Mouse (Mus musculus) neural tube, embryonic 14.5 days (tissue): ENCODE results near the gene Dzip1. TPM values are rescaled to one million over a fixed set of nuclear protein-coding genes. Genes with fewer than 3 reads are reported as not detected.

Source experiments
- ATAC-seq: fragments of 200-750 bp; cut with Nextera tagmentation; 2 replicates; pipeline ENCODE4 v1.8.0; 2017; ENCODE audit warnings: low read depth, mild to moderate bottlenecking, moderate TSS enrichment, moderate library complexity
- H3K27ac ChIP-seq: fragments of 300-500 bp; sonication (generic); 2 replicates; pipeline ENCODE4 v1.5.1; 2014; ENCODE audit warnings: low read depth, mild to moderate bottlenecking, control low read depth, low read length, moderate library complexity, mixed read lengths
- H3K27me3 ChIP-seq: fragments of 300-500 bp; sonication (generic); 2 replicates; pipeline ENCODE4 v1.6.1; 2014; ENCODE audit warnings: low read length; ENCODE audit not compliant: control insufficient read depth, insufficient read depth
- H3K36me3 ChIP-seq: fragments of 300-500 bp; sonication (generic); 2 replicates; pipeline ENCODE4 v1.6.1; 2014; ENCODE audit warnings: low read length, mixed read lengths; ENCODE audit not compliant: control insufficient read depth, insufficient read depth
- H3K4me1 ChIP-seq: fragments of 300-500 bp; sonication (generic); 2 replicates; pipeline ENCODE4 v1.6.1; 2014; ENCODE audit warnings: low read length; ENCODE audit not compliant: control insufficient read depth, insufficient read depth
- H3K4me2 ChIP-seq: fragments of 300-500 bp; sonication (generic); 2 replicates; pipeline ENCODE4 v1.6.1; 2014; ENCODE audit warnings: mild to moderate bottlenecking, low read depth, low read length, control low read depth
- H3K4me3 ChIP-seq: fragments of 300-500 bp; sonication (generic); 2 replicates; pipeline ENCODE4 v1.5.1; 2014; ENCODE audit warnings: low read depth, low read length, control low read depth, mixed read lengths
- H3K9ac ChIP-seq: fragments of 300-500 bp; sonication (generic); replicated peaks from 2 replicates; pipeline ENCODE4 v1.6.1; 2014; ENCODE audit warnings: low read depth, mild to moderate bottlenecking, control low read depth, low read length, mixed read lengths
- H3K9me3 ChIP-seq: fragments of 300-500 bp; sonication (generic); 2 replicates; pipeline ENCODE4 v1.6.1; 2016; ENCODE audit warnings: low read length; ENCODE audit not compliant: control insufficient read depth
- WGBS: fragments of 180-500 bp; shearing (Covaris S2); extraction: QIAGEN DNeasy Blood & Tissue Kit; methylation state at CpG from one replicate; pipeline ENCODE4 v1.1.7; 2014; 5-methylcytosine and 5-hydroxymethylcytosine counted together
- polyA plus RNA-seq: library from polyadenylated mRNA; unstranded; fragments of >200 nt; fragmentation: Nextera tagmentation; extraction: Ambion mirVana; gene quantifications from 2 replicates; pipeline ENCODE4 v1.2.1, GENCODE M21; 2014

The Dzip1 gene
- polyA plus RNA-seq, 1 experiment from 2014 or later, result 130 TPM

DNA sequence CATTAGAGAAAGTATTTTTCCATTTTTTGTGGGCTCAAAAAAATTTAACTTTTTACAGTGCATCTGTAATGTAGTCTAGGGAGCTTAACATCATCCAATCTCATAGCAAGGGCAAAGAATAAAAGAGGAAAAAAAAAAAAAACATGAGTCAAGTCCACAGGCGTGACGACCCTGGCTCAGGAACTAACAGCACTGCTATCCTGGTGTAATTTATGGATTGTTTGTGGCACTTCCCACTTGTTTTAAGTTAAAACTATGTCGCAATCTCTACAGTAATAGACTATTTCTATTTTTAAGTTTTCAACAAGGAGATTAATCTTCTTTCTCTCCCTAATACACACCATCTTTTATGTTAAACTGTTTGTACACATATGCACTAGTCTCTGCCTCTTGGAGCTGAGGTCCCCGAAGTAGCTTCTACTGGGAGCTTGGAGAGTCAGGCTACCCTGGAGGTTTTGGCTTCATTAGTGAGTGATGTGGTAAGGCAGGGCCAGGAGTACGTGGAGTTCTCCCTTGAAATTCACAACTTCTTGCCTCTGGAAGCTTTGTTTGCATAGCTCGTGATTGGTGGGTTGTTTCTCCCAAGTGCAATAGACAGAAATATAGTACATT is 73.7 kb downstream of the Dzip1 start:
- Histone ChIP-seq H3K9ac (no peak overlapping the region), H3K4me3 (no peak overlapping the region), H3K4me1 (0 out of 2 replicates have a peak, but pooled peaks cover 7% of the 10 kb centered on the region), H3K9me3 (no peaks in the 10 kb centered on the region), H3K36me3 (no peaks in the 10 kb centered on the region), H3K4me2 (no peak overlapping the region), H3K27ac (no peak overlapping the region), H3K27me3 (peaks cover 4% of the 10 kb centered on the region; the same call in 1 of the 2 replicates)
- ATAC-seq, result no peak
- 68% methylated on average over 6 of the region's 6 CpGs for WGBS

DNA sequence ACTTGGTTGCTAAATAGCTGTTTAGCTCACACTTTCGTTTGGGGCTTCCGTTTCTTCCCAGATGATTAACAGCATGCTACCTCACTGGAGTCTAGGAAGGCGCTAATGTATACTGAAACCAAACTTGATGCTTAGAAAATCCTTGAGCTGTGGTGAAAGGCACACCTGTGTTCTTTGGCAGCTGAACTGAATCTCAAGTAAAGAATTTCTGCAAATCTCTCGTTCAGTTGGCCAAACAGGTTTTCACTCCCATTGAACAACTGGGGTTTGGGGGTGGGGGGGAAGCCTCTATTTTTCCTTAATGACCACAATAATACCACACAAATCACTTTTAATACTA is 74.6 kb downstream of the Dzip1 start:
- 0 out of 2 replicates have a peak, but pooled peaks cover 7% of the 10 kb centered on the region for H3K4me1 ChIP-seq
- 47% methylated on average over 4 of the region's 4 CpGs for WGBS
- no peak for ATAC-seq

DNA sequence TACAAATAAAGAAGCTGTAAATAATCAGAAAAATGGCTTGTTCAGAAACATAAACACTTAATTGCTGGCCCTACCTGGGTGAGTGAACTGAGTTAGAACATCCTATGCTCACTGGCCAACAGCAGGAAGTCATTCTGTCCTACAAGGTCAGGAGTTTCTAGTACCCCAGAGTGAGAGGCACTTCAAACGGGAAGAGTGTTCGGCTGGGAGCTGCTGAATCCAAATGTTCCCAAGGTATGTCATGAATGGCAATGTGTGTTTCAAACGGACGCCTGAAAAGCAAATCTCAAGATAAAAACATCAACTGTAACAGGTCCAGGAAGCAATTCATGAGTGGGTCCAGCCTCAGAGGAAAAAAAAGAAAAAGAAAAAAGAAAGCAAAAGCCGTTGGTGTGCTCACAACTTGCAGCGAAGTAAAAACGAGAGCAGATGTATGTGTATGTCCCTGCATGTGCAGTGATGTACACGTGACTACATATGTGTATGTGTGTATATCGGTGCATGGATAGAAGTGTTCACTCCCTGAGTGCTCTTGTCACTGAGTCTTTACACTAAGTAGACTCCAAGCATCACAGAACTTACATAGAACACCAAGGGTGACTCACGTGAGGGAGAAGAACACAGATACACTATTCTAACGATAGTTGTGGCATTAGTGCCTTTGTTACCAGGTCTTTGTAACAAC is 75.1 kb downstream of the Dzip1 start:
- H3K4me2 ChIP-seq, result no peak overlapping the region
- H3K27ac ChIP-seq, result no peak overlapping the region
- H3K4me1 ChIP-seq, result 0 out of 2 replicates have a peak, but pooled peaks cover 3% of the 10 kb centered on the region
- 82% methylated on average over 11 of the region's 11 CpGs for WGBS
- no peaks in the 10 kb centered on the region for H3K9me3 ChIP-seq
- no peak overlapping the region for H3K4me3 ChIP-seq
- no peak for ATAC-seq
- H3K27me3 ChIP-seq, result peaks cover 3% of the 10 kb centered on the region; the same call in 1 of the 2 replicates
- H3K9ac ChIP-seq, result no peak overlapping the region
- H3K36me3 ChIP-seq, result no peaks in the 10 kb centered on the region

More for the DNA sequence above, 74.6 kb downstream of the Dzip1 start:
- no peaks in the 10 kb centered on the region for H3K36me3 ChIP-seq
- H3K27me3 ChIP-seq, result peaks cover 4% of the 10 kb centered on the region; the same call in 1 of the 2 replicates
- no peak overlapping the region for H3K4me2 ChIP-seq
- H3K9me3 ChIP-seq, result no peaks in the 10 kb centered on the region
- no peak overlapping the region for H3K4me3 ChIP-seq
- H3K9ac ChIP-seq, result no peak overlapping the region
- H3K27ac ChIP-seq, result no peak overlapping the region

DNA sequence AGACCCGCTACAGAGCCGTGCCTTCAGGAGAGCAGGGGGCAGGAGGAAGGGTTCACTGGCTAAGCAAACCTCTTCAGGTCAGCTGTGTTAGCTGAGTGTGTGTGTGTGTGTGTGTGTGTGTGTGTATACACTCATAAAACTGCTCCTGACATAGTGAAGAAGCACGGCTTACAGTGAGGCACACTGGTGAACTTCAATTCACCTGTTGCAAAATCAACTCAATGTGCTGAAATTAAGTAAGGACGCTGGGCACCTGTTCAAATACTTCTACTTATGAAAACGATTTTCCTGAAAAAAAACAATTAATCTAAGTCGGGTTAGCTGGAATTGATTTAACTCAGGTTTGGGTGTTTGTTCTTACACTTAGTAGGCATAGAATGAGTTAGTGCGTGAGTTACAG is 77.1 kb downstream of the Dzip1 start:
- H3K4me1 ChIP-seq, result no peaks in the 10 kb centered on the region
- no peak overlapping the region for H3K27ac ChIP-seq
- WGBS, result 88% methylated on average over 7 of the region's 7 CpGs
- no peak overlapping the region for H3K4me2 ChIP-seq
- H3K36me3 ChIP-seq, result no peaks in the 10 kb centered on the region
- no peak for ATAC-seq
- H3K9me3 ChIP-seq, result no peaks in the 10 kb centered on the region
- H3K27me3 ChIP-seq, result no peaks in the 10 kb centered on the region
- H3K9ac ChIP-seq, result no peak overlapping the region
- H3K4me3 ChIP-seq, result no peak overlapping the region

DNA sequence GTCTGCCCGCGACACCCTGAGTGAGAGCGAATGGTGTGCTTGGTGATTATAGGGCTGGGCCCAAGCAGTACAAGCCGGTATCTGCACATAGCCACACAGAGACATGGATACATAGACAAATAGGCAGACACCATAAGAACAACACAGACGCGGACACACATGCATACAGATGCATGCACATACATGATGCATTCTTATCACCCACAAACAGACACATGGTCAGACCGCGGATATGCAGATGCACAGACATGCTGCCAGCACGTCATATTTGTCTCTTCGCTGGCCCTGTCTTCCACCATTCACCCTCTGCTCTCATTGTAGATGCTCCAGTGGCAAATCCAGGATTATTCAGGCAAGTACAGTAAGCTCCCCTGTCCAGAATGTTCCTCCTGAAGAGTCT is 78.4 kb downstream of the Dzip1 start:
- no peak for ATAC-seq
- Histone ChIP-seq H3K27me3 (no peaks in the 10 kb centered on the region), H3K27ac (no peak overlapping the region), H3K9ac (no peak overlapping the region), H3K4me2 (no peak overlapping the region), H3K9me3 (no peaks in the 10 kb centered on the region), H3K4me1 (no peaks in the 10 kb centered on the region), H3K4me3 (no peak overlapping the region), H3K36me3 (no peaks in the 10 kb centered on the region)
- WGBS, result 89% methylated on average over 10 of the region's 10 CpGs

DNA sequence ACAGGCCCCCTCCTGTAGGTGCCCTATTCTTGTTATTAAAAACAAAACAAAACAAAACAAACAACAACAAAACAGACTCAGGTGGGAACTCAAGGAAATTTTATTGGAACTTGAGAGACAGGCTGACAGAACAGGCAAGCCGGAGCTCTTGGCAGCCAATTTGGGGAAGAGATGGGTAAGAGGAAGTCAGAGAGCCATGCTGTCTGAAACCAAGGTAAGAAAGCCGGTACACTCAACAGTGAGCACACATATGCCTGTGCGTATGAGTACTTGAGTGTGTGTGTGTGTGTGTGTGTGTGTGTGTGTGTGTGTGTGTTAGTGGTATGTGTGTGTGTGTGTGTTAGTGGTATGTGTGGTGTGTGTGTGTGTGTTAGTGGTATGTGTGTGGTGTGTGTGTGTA is 82.9 kb downstream of the Dzip1 start:
- no peak for ATAC-seq
- H3K9ac ChIP-seq, result no peak overlapping the region
- H3K4me2 ChIP-seq, result no peak overlapping the region
- H3K4me3 ChIP-seq, result no peak overlapping the region
- H3K4me1 ChIP-seq, result no peaks in the 10 kb centered on the region
- 91% methylated on average over 3 of the region's 3 CpGs for WGBS
- no peak overlapping the region for H3K27ac ChIP-seq
- no peaks in the 10 kb centered on the region for H3K27me3 ChIP-seq
- no peaks in the 10 kb centered on the region for H3K36me3 ChIP-seq
- H3K9me3 ChIP-seq, result no peaks in the 10 kb centered on the region

DNA sequence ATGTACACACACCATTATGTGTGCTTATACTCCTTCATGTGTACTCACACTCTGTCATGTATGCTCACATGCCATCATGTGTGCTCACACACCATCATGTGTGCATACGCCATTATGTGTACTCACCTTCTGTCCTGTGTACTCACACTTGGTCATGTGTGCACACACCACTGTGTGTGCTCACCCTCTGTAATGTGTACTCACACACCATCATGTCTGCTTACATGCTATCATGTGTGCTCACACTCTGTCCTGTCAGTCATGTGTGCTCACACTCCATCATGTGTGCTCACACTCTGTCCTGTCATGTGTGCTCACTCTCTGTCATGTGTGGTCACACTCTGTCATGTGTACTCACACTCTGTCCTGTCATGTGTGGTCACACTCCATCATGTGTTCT is 85.2 kb downstream of the Dzip1 start:
- 100% methylated on average over 1 of the region's 1 CpGs for WGBS

DNA sequence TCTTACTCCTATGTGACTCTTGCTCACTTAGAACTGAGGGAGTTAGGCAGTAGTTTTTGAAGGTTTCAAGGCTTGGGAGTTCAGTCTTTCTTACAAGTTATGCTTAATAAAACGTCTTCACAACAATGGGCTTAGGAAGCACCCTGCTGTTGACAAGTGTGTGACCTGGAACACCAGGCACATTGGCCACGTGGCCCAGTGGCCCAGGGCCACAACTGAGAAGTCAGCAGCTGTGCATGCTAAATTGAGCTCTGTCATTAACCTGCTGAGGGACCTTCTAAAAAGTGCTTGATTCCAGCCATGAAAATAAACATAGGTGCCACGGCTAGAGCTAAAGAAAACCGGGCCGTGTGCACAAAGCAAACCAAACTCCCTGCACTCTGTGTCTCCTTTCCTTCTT is 85.8 kb downstream of the Dzip1 start:
- Histone ChIP-seq H3K4me1 (no peaks in the 10 kb centered on the region), H3K9me3 (no peaks in the 10 kb centered on the region), H3K36me3 (no peaks in the 10 kb centered on the region), H3K9ac (no peak overlapping the region), H3K4me2 (no peak overlapping the region), H3K27ac (no peak overlapping the region), H3K4me3 (no peak overlapping the region), H3K27me3 (no peaks in the 10 kb centered on the region)
- ATAC-seq, result no peak
- WGBS, result 48% methylated on average over 5 of the region's 5 CpGs

More for the DNA sequence above, 85.2 kb downstream of the Dzip1 start:
- Histone ChIP-seq H3K9ac (no peak overlapping the region), H3K4me3 (no peak overlapping the region), H3K4me2 (no peak overlapping the region), H3K9me3 (no peaks in the 10 kb centered on the region), H3K27me3 (no peaks in the 10 kb centered on the region), H3K27ac (no peak overlapping the region), H3K4me1 (no peaks in the 10 kb centered on the region), H3K36me3 (no peaks in the 10 kb centered on the region)
- no peak; the same call in 1 of the 2 replicates for ATAC-seq

DNA sequence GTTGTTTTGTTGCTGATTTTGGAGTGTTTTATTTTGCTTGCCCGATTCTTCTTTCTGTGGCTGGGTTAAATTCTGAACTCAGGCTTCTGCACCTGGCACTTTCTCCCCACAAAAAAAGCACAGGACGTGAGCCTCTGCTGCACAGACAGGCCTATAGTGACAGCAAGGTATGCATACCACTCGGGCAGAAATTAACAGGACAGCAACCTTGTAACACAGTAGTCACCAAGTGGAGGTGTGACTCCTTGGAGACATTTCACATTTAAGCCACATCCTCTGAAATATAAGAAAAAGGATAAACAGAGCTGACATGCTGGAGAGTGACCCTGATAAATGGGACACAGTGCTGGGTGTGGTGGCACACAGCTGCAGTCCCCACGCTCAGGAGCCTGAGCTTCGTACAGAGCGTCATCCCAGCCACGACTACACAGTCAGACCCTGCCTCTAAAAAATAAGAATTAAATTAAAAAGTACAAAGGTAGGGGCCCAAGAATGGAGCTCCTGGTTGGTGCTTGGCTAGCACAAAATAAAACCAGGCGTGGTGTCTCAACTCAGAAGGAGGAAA is 86.6 kb downstream of the Dzip1 start:
- H3K4me1 ChIP-seq, result no peaks in the 10 kb centered on the region
- H3K4me3 ChIP-seq, result no peak overlapping the region
- no peak overlapping the region for H3K4me2 ChIP-seq
- no peaks in the 10 kb centered on the region for H3K27me3 ChIP-seq
- 77% methylated on average over 8 of the region's 8 CpGs for WGBS
- H3K36me3 ChIP-seq, result no peaks in the 10 kb centered on the region
- H3K9ac ChIP-seq, result no peak overlapping the region
- H3K9me3 ChIP-seq, result no peaks in the 10 kb centered on the region
- no peak overlapping the region for H3K27ac ChIP-seq
- no peak for ATAC-seq
